Mouse (Mus musculus) MEL (cell line): Measurements from ENCODE around the gene St6galnac3.

Source experiments
- CTCF ChIP-seq, 3 experiments: IDR thresholded peaks in 2 of 3; conservative IDR thresholded peaks in 1 of 3; 2 replicates each; pipeline ENCODE4 v1.5.1; 2011 to 2012; ENCODE audit warnings: low read length in 3 of 3, low read depth in 2 of 3, mild to moderate bottlenecking in 2 of 3, improper control_type of control experiment in 1 of 3, inconsistent platforms in 1 of 3, mixed read lengths in 1 of 3, moderate library complexity in 1 of 3; ENCODE audit not compliant: control insufficient read depth in 1 of 3, insufficient read depth in 1 of 3, poor library complexity in 1 of 3, severe bottlenecking in 1 of 3
- EP300 ChIP-seq, 2 experiments: IDR thresholded peaks; 2 replicates each; pipeline ENCODE4 v1.6.1; 2011; ENCODE audit warnings: improper control_type of control experiment in 2 of 2, low read length in 2 of 2, low read depth in 1 of 2, mild to moderate bottlenecking in 1 of 2
- GATA1 ChIP-seq: IDR thresholded peaks from 2 replicates; pipeline ENCODE4 v1.6.1; 2011; ENCODE audit warnings: low read depth, low read length, improper control_type of control experiment
- JUND ChIP-seq: IDR thresholded peaks from 2 replicates; pipeline ENCODE4 v1.6.1; 2011; ENCODE audit warnings: low read depth, mild to moderate bottlenecking, improper control_type of control experiment, low read length
- POLR2A ChIP-seq, 2 experiments: IDR thresholded peaks; 2 replicates each; pipeline ENCODE4 v1.6.1; 2011 to 2012; ENCODE audit warnings: low read length in 2 of 2, mild to moderate bottlenecking in 2 of 2, control low read depth in 1 of 2, improper control_type of control experiment in 1 of 2, low read depth in 1 of 2, moderate library complexity in 1 of 2; ENCODE audit not compliant: control insufficient read depth in 1 of 2, insufficient read depth in 1 of 2, poor library complexity in 1 of 2
- POLR2AphosphoS5 ChIP-seq: IDR thresholded peaks from 2 replicates; pipeline ENCODE4 v1.6.1; 2012; ENCODE audit warnings: low read depth, borderline replicate concordance, mild to moderate bottlenecking, inconsistent platforms, low read length, moderate library complexity, mixed read lengths
- RCOR1 ChIP-seq: IDR thresholded peaks from 2 replicates; pipeline ENCODE4 v1.6.1; 2012; ENCODE audit warnings: low read depth, mild to moderate bottlenecking, inconsistent platforms, low read length, improper control_type of control experiment
- TCF12 ChIP-seq: IDR thresholded peaks from 2 replicates; pipeline ENCODE4 v1.6.1; 2014; ENCODE audit warnings: low read depth, mild to moderate bottlenecking, inconsistent platforms, low read length, improper control_type of control experiment, moderate library complexity
- USF2 ChIP-seq, 2 experiments: IDR thresholded peaks; 2 replicates each; pipeline ENCODE4 v1.6.1; 2011 to 2012; ENCODE audit warnings: improper control_type of control experiment in 2 of 2, low read length in 2 of 2, borderline replicate concordance in 1 of 2, inconsistent platforms in 1 of 2, low read depth in 1 of 2, mild to moderate bottlenecking in 1 of 2; ENCODE audit not compliant: insufficient read depth in 1 of 2

GRCm38 (mm10) chr3:153636804-153637153 is 88.2 kb downstream of the St6galnac3 start:
- TF ChIP-seq POLR2AphosphoS5: no peak
- no peak for TF ChIP-seq RCOR1
- TF ChIP-seq CTCF (IDR thresholded peaks at IDR 0.05 in 2 of 3, conservative IDR thresholded peaks at IDR 0.05 in 1 of 3; ENCODE audit: control insufficient read depth in 1 of 3, insufficient read depth in 1 of 3, low read depth in 2 of 3, low read length in 3 of 3, poor library complexity in 1 of 3, severe bottlenecking in 1 of 3): no peak
- no peak for TF ChIP-seq USF2 (IDR thresholded peaks at IDR 0.05; ENCODE audit: borderline replicate concordance in 1 of 2, insufficient read depth in 1 of 2, low read depth in 1 of 2, low read length in 2 of 2)
- TF ChIP-seq GATA1: no peak
- no peak for TF ChIP-seq TCF12
- no peak for TF ChIP-seq JUND
- TF ChIP-seq EP300 (IDR thresholded peaks at IDR 0.05; ENCODE audit: low read depth in 1 of 2, low read length in 2 of 2): no peak
- no peak for TF ChIP-seq POLR2A (IDR thresholded peaks at IDR 0.05; ENCODE audit: control insufficient read depth in 1 of 2, insufficient read depth in 1 of 2, low read depth in 1 of 2, low read length in 2 of 2, poor library complexity in 1 of 2)
